Mouse (Mus musculus) hindbrain, embryonic 13.5 days (tissue): ENCODE data around the gene Lmna. TPM values are rescaled to one million over a fixed set of nuclear protein-coding genes. Genes with fewer than 3 reads are reported as not detected.

Experiments used
- ATAC-seq: fragments of 200-750 bp; cut with Nextera tagmentation; 2 replicates; pipeline ENCODE4 v1.8.0; 2017; ENCODE audit warnings: moderate TSS enrichment; ENCODE audit not compliant: low FRiP score
- H3K27ac ChIP-seq: fragments of 300-500 bp; sonication (generic); 2 replicates; pipeline ENCODE4 v1.5.1; 2015; ENCODE audit warnings: inconsistent platforms, mild to moderate bottlenecking, moderate library complexity
- H3K27me3 ChIP-seq: fragments of 300-500 bp; sonication (generic); 2 replicates; pipeline ENCODE4 v1.6.1; 2015; ENCODE audit warnings: mild to moderate bottlenecking, inconsistent platforms
- H3K36me3 ChIP-seq: fragments of 300-500 bp; sonication (generic); 2 replicates; pipeline ENCODE4 v1.6.1; 2015; ENCODE audit warnings: mild to moderate bottlenecking, inconsistent platforms
- H3K4me1 ChIP-seq: fragments of 300-500 bp; sonication (generic); replicated peaks from 2 replicates; pipeline ENCODE4 v1.6.1; 2015; ENCODE audit warnings: inconsistent platforms
- H3K4me2 ChIP-seq: fragments of 300-500 bp; sonication (generic); 2 replicates; pipeline ENCODE4 v1.6.1; 2015; ENCODE audit warnings: inconsistent platforms, mild to moderate bottlenecking, moderate library complexity
- H3K4me3 ChIP-seq: fragments of 300-500 bp; sonication (generic); 2 replicates; pipeline ENCODE4 v1.5.1; 2015; ENCODE audit warnings: mild to moderate bottlenecking, inconsistent platforms
- H3K9ac ChIP-seq: fragments of 300-500 bp; sonication (generic); 2 replicates; pipeline ENCODE4 v1.6.1; 2015; ENCODE audit warnings: mild to moderate bottlenecking, inconsistent platforms
- H3K9me3 ChIP-seq: fragments of 300-500 bp; sonication (generic); 2 replicates; pipeline ENCODE4 v1.6.1; 2016; ENCODE audit warnings: inconsistent platforms
- whole genome bisulfite sequencing: fragments of 180-500 bp; shearing (Covaris S2); methylation state at CpG from one replicate; pipeline ENCODE4 v1.1.7; 2015; 5-methylcytosine and 5-hydroxymethylcytosine counted together
- polyA plus RNA-seq: library from polyadenylated mRNA; unstranded; fragments of >200 nt; fragmentation: Nextera tagmentation; extraction: Ambion mirVana; gene quantifications from 2 replicates; pipeline ENCODE4 v1.2.1, GENCODE M21; 2015

Gene Lmna
- polyA plus RNA-seq, 1 experiment from 2014 or later: 31.9 TPM

- H3K36me3 ChIP-seq: no peaks in the 10 kb centered on the region
- H3K4me2 ChIP-seq: no peak overlapping the region
- H3K27ac ChIP-seq: peak overlapping the region; percentile 44; the same call in 1 of the 2 replicates
- H3K9me3 ChIP-seq: no peaks in the 10 kb centered on the region
- no peak overlapping the region for H3K4me3 ChIP-seq
- 81% methylated on average over 1 of the region's 1 CpGs for WGBS
- no peak overlapping the region for H3K9ac ChIP-seq
- H3K4me1 ChIP-seq: peaks cover 11% of the 10 kb centered on the region; the same call in 1 of the 2 replicates
- no peak for ATAC-seq
- H3K27me3 ChIP-seq: 0 out of 2 replicates have a peak, but pooled peaks cover 1% of the 10 kb centered on the region
These were observed 36.2 kb downstream of the Lmna start for GRCm38 (mm10) chr3:88473571-88473970.

GRCm38 (mm10) chr3:88473020-88473419 is 36.7 kb downstream of the Lmna start:
- H3K9ac ChIP-seq: no peak overlapping the region
- peak overlapping the region; percentile 44; the same call in 1 of the 2 replicates for H3K27ac ChIP-seq
- H3K27me3 ChIP-seq: 0 out of 2 replicates have a peak, but pooled peaks cover 4% of the 10 kb centered on the region
- no peaks in the 10 kb centered on the region for H3K36me3 ChIP-seq
- peaks cover 11% of the 10 kb centered on the region; the same call in 1 of the 2 replicates for H3K4me1 ChIP-seq
- 24% methylated on average over 5 of the region's 5 CpGs for WGBS
- H3K4me2 ChIP-seq: no peak overlapping the region
- ATAC-seq: no peak
- no peak overlapping the region for H3K4me3 ChIP-seq
- H3K9me3 ChIP-seq: no peaks in the 10 kb centered on the region

GRCm38 (mm10) chr3:88470943-88471479 is 38.7 kb downstream of the Lmna start:
- Histone ChIP-seq H3K9ac (no peak overlapping the region), H3K9me3 (no peaks in the 10 kb centered on the region), H3K4me1 (peaks cover 9% of the 10 kb centered on the region; the same call in 1 of the 2 replicates), H3K36me3 (no peaks in the 10 kb centered on the region), H3K4me3 (no peak overlapping the region), H3K4me2 (no peak overlapping the region), H3K27ac (no peak overlapping the region), H3K27me3 (peaks cover 12% of the 10 kb centered on the region)
- ATAC-seq: no peak
- 42% methylated on average over 10 of the region's 10 CpGs for WGBS

- Histone ChIP-seq H3K4me3 (no peak overlapping the region), H3K36me3 (no peaks in the 10 kb centered on the region), H3K4me1 (peaks cover 9% of the 10 kb centered on the region; the same call in 1 of the 2 replicates), H3K27ac (no peak overlapping the region), H3K9me3 (no peaks in the 10 kb centered on the region), H3K9ac (no peak overlapping the region), H3K4me2 (no peak overlapping the region), H3K27me3 (peaks cover 12% of the 10 kb centered on the region)
- ATAC-seq: no peak
- 83% methylated on average over 2 of the region's 2 CpGs for WGBS
These were observed 40.3 kb downstream of the Lmna start for GRCm38 (mm10) chr3:88469466-88469865.

GRCm38 (mm10) chr3:88467116-88467824 is 42.5 kb downstream of the Lmna start:
- no peak overlapping the region for H3K4me2 ChIP-seq
- H3K9me3 ChIP-seq: no peaks in the 10 kb centered on the region
- no peak overlapping the region for H3K27ac ChIP-seq
- WGBS: 33% methylated on average over 16 of the region's 16 CpGs
- H3K36me3 ChIP-seq: no peaks in the 10 kb centered on the region
- H3K9ac ChIP-seq: peak overlapping the region; percentile 29; the same call in 1 of the 2 replicates
- no peaks in the 10 kb centered on the region; the same call in 1 of the 2 replicates for H3K4me1 ChIP-seq
- peaks cover 12% of the 10 kb centered on the region for H3K27me3 ChIP-seq
- peak; percentile 82 for ATAC-seq
- no peak overlapping the region for H3K4me3 ChIP-seq

GRCm38 (mm10) chr3:88465127-88465526 is 44.6 kb downstream of the Lmna start:
- Histone ChIP-seq H3K4me2 (no peak overlapping the region), H3K4me1 (peaks cover 9% of the 10 kb centered on the region; the same call in 1 of the 2 replicates), H3K9ac (no peak overlapping the region), H3K9me3 (no peaks in the 10 kb centered on the region), H3K36me3 (no peaks in the 10 kb centered on the region), H3K27ac (no peak overlapping the region), H3K27me3 (peaks cover 12% of the 10 kb centered on the region), H3K4me3 (no peak overlapping the region)
- ATAC-seq: no peak
- 92% methylated on average over 2 of the region's 2 CpGs for WGBS

- H3K36me3 ChIP-seq: no peaks in the 10 kb centered on the region
- no peak for ATAC-seq
These were observed 45.3 kb downstream of the Lmna start for GRCm38 (mm10) chr3:88464425-88464824.

GRCm38 (mm10) chr3:88460983-88461696 is 48.6 kb downstream of the Lmna start, which contains the start of gene Sema4a:
TSS of gene Sema4a (minus strand) at chr3:88461182.
- H3K4me2 ChIP-seq: no peak within 1 kb of the TSS
- H3K27me3 ChIP-seq: no peaks in the 10 kb centered on the region
- 44% methylated on average over 12 of the region's 12 CpGs for WGBS
- H3K9me3 ChIP-seq: no peaks in the 10 kb centered on the region
- no peak within 1 kb of the TSS for H3K9ac ChIP-seq
- no peak within 1 kb of the TSS for H3K27ac ChIP-seq
- no peaks in the 10 kb centered on the region for H3K36me3 ChIP-seq
- ATAC-seq: no peak
- H3K4me3 ChIP-seq: no peak within 1 kb of the TSS
- H3K4me1 ChIP-seq: peaks cover 40% of the 10 kb centered on the region

More at GRCm38 (mm10) chr3:88464425-88464824, 45.3 kb downstream of the Lmna start:
- H3K27ac ChIP-seq: no peak overlapping the region
- no peak overlapping the region for H3K4me2 ChIP-seq
- no peak overlapping the region for H3K4me3 ChIP-seq
- peaks cover 12% of the 10 kb centered on the region for H3K27me3 ChIP-seq
- H3K4me1 ChIP-seq: peaks cover 9% of the 10 kb centered on the region; the same call in 1 of the 2 replicates
- no peaks in the 10 kb centered on the region for H3K9me3 ChIP-seq
- 57% methylated on average over 3 of the region's 3 CpGs for WGBS
- H3K9ac ChIP-seq: no peak overlapping the region

- no peak for ATAC-seq
- H3K4me2 ChIP-seq: no peak overlapping the region
- no peaks in the 10 kb centered on the region for H3K9me3 ChIP-seq
- H3K9ac ChIP-seq: no peak overlapping the region
- no peak overlapping the region for H3K4me3 ChIP-seq
- no peaks in the 10 kb centered on the region for H3K27me3 ChIP-seq
- 79% methylated on average over 5 of the region's 5 CpGs for WGBS
- H3K4me1 ChIP-seq: peaks cover 46% of the 10 kb centered on the region
- no peak overlapping the region for H3K27ac ChIP-seq
- no peaks in the 10 kb centered on the region for H3K36me3 ChIP-seq
These were observed 49.7 kb downstream of the Lmna start for GRCm38 (mm10) chr3:88460029-88460428.

- Histone ChIP-seq H3K36me3 (peaks cover 11% of the 10 kb centered on the region), H3K27ac (peak overlapping the region; percentile 88), H3K27me3 (0 out of 2 replicates have a peak, but pooled peaks cover 5% of the 10 kb centered on the region), H3K9ac (peak overlapping the region; percentile 82), H3K4me3 (peak overlapping the region; percentile 50), H3K9me3 (no peaks in the 10 kb centered on the region), H3K4me2 (peak overlapping the region; percentile 84), H3K4me1 (peaks cover 48% of the 10 kb centered on the region)
- WGBS: 2% methylated on average over 14 of the region's 14 CpGs
- peak; percentile 80 for ATAC-seq
These were observed 51.0 kb downstream of the Lmna start for GRCm38 (mm10) chr3:88458778-88459219.

- peaks cover 48% of the 10 kb centered on the region for H3K4me1 ChIP-seq
- H3K4me3 ChIP-seq: peak overlapping the region; percentile 50
- ATAC-seq: no peak
- H3K27ac ChIP-seq: peak overlapping the region; percentile 88; the same call in 1 of the 2 replicates
- WGBS: 70% methylated on average over 7 of the region's 7 CpGs
- peak overlapping the region; percentile 82 for H3K9ac ChIP-seq
- H3K9me3 ChIP-seq: no peaks in the 10 kb centered on the region
- H3K36me3 ChIP-seq: peaks cover 27% of the 10 kb centered on the region
- H3K27me3 ChIP-seq: peaks cover 10% of the 10 kb centered on the region; the same call in 1 of the 2 replicates
- peak overlapping the region; percentile 84 for H3K4me2 ChIP-seq
These were observed 52.8 kb downstream of the Lmna start for GRCm38 (mm10) chr3:88456746-88457532.
